Mouse (Mus musculus): ENCODE measurements around the gene Syt16. TPM values are rescaled to one million over a fixed set of nuclear protein-coding genes. Genes with fewer than 3 reads are reported as not detected.

Syt16 gene
- polyA plus RNA-seq, 1 experiment from 2014 or later, result 15.0 TPM

GRCm38 (mm10) chr12:74084389-74084788 lies 86.9 kb downstream of the Syt16 start:
- Histone ChIP-seq H3K36me3 (no peaks in the 10 kb centered on the region), H3K27ac (replicated peaks) (no peak overlapping the region), H3K4me1 (no peaks in the 10 kb centered on the region), H3K4me3 (no peak overlapping the region), H3K27me3 (no peaks in the 10 kb centered on the region), H3K9ac (replicated peaks) (no peak overlapping the region), H3K9me3 (no peaks in the 10 kb centered on the region), H3K4me2 (replicated peaks) (no peak overlapping the region)
- 93% methylated on average over 5 of the region's 5 CpGs for WGBS
- ATAC-seq (ENCODE audit: low FRiP score, low read depth), result no peak

GRCm38 (mm10) chr12:74087086-74087485 lies 89.6 kb downstream of the Syt16 start:
- no peak for ATAC-seq (ENCODE audit: low FRiP score, low read depth)
- no peaks in the 10 kb centered on the region for H3K36me3 ChIP-seq
- H3K4me2 ChIP-seq (replicated peaks), result no peak overlapping the region
- H3K9me3 ChIP-seq, result no peaks in the 10 kb centered on the region
- H3K27ac ChIP-seq (replicated peaks), result no peak overlapping the region
- H3K9ac ChIP-seq (replicated peaks), result no peak overlapping the region
- H3K4me3 ChIP-seq, result no peak overlapping the region
- H3K4me1 ChIP-seq, result no peaks in the 10 kb centered on the region
- no peaks in the 10 kb centered on the region for H3K27me3 ChIP-seq
- WGBS, result 52% methylated on average over 8 of the region's 8 CpGs

- no peak overlapping the region for H3K4me2 ChIP-seq (replicated peaks)
- H3K27me3 ChIP-seq, result no peaks in the 10 kb centered on the region
- H3K4me1 ChIP-seq, result peaks cover 4% of the 10 kb centered on the region; the same call in 1 of the 2 replicates
- H3K9me3 ChIP-seq, result no peaks in the 10 kb centered on the region
- no peak overlapping the region for H3K9ac ChIP-seq (replicated peaks)
- no peak for ATAC-seq (ENCODE audit: low FRiP score, low read depth)
- no peaks in the 10 kb centered on the region for H3K36me3 ChIP-seq
- no peak overlapping the region for H3K27ac ChIP-seq (replicated peaks)
- WGBS, result 94% methylated on average over 1 of the region's 1 CpGs
- H3K4me3 ChIP-seq, result no peak overlapping the region
These were observed 92.1 kb downstream of the Syt16 start for GRCm38 (mm10) chr12:74089342-74090131.

- Histone ChIP-seq H3K9me3 (no peaks in the 10 kb centered on the region), H3K9ac (replicated peaks) (no peak overlapping the region), H3K27ac (replicated peaks) (no peak overlapping the region), H3K4me1 (peaks cover 4% of the 10 kb centered on the region), H3K27me3 (no peaks in the 10 kb centered on the region), H3K36me3 (no peaks in the 10 kb centered on the region), H3K4me2 (replicated peaks) (no peak overlapping the region), H3K4me3 (no peak overlapping the region)
- WGBS, result 84% methylated on average over 5 of the region's 5 CpGs
- no peak for ATAC-seq (ENCODE audit: low FRiP score, low read depth)
These were observed 95.1 kb downstream of the Syt16 start for GRCm38 (mm10) chr12:74092546-74092945.

GRCm38 (mm10) chr12:74093110-74093509 lies 95.6 kb downstream of the Syt16 start:
- no peak for ATAC-seq (ENCODE audit: low FRiP score, low read depth)
- WGBS, result 85% methylated on average over 8 of the region's 8 CpGs

GRCm38 (mm10) chr12:74094701-74095100 lies 97.2 kb downstream of the Syt16 start:
- WGBS, result 84% methylated on average over 5 of the region's 5 CpGs
- H3K27ac ChIP-seq (replicated peaks), result no peak overlapping the region
- peaks cover 18% of the 10 kb centered on the region for H3K4me1 ChIP-seq
- H3K9ac ChIP-seq (replicated peaks), result no peak overlapping the region
- no peak for ATAC-seq (ENCODE audit: low FRiP score, low read depth)
- H3K9me3 ChIP-seq, result no peaks in the 10 kb centered on the region
- H3K36me3 ChIP-seq, result no peaks in the 10 kb centered on the region
- no peak overlapping the region for H3K4me2 ChIP-seq (replicated peaks)
- H3K27me3 ChIP-seq, result no peaks in the 10 kb centered on the region
- no peak overlapping the region for H3K4me3 ChIP-seq

More at GRCm38 (mm10) chr12:74093110-74093509, 95.6 kb downstream of the Syt16 start:
- no peaks in the 10 kb centered on the region for H3K9me3 ChIP-seq
- peaks cover 4% of the 10 kb centered on the region for H3K4me1 ChIP-seq
- H3K36me3 ChIP-seq, result no peaks in the 10 kb centered on the region
- no peak overlapping the region for H3K4me2 ChIP-seq (replicated peaks)
- no peak overlapping the region for H3K27ac ChIP-seq (replicated peaks)
- H3K4me3 ChIP-seq, result no peak overlapping the region
- no peaks in the 10 kb centered on the region for H3K27me3 ChIP-seq
- no peak overlapping the region for H3K9ac ChIP-seq (replicated peaks)

- peaks cover 14% of the 10 kb centered on the region for H3K4me1 ChIP-seq
- 49% methylated on average over 8 of the region's 8 CpGs for WGBS
- H3K36me3 ChIP-seq, result no peaks in the 10 kb centered on the region
- no peak overlapping the region for H3K27ac ChIP-seq (replicated peaks)
- no peak overlapping the region for H3K4me2 ChIP-seq (replicated peaks)
- no peaks in the 10 kb centered on the region for H3K9me3 ChIP-seq
- no peak overlapping the region for H3K9ac ChIP-seq (replicated peaks)
- H3K4me3 ChIP-seq, result no peak overlapping the region
- peak; percentile 32; the same call in 1 of the 2 replicates for ATAC-seq (ENCODE audit: low FRiP score, low read depth)
- H3K27me3 ChIP-seq, result no peaks in the 10 kb centered on the region
These were observed 101.3 kb downstream of the Syt16 start for GRCm38 (mm10) chr12:74098572-74099290.

GRCm38 (mm10) chr12:74105811-74106513 lies 108.5 kb downstream of the Syt16 start:
- Histone ChIP-seq H3K9me3 (no peaks in the 10 kb centered on the region), H3K4me1 (no peaks in the 10 kb centered on the region), H3K27me3 (peaks cover 4% of the 10 kb centered on the region; the same call in 1 of the 2 replicates), H3K4me2 (replicated peaks) (no peak overlapping the region), H3K9ac (replicated peaks) (no peak overlapping the region), H3K27ac (replicated peaks) (no peak overlapping the region), H3K4me3 (no peak overlapping the region), H3K36me3 (no peaks in the 10 kb centered on the region)
- WGBS, result 68% methylated on average over 6 of the region's 6 CpGs
- ATAC-seq (ENCODE audit: low FRiP score, low read depth), result no peak

GRCm38 (mm10) chr12:74108663-74109081 lies 111.2 kb downstream of the Syt16 start:
- 76% methylated on average over 4 of the region's 4 CpGs for WGBS
- no peak for ATAC-seq (ENCODE audit: low FRiP score, low read depth)
- H3K9ac ChIP-seq (replicated peaks), result no peak overlapping the region

GRCm38 (mm10) chr12:74109462-74110068 lies 112.1 kb downstream of the Syt16 start:
- H3K36me3 ChIP-seq, result no peaks in the 10 kb centered on the region
- WGBS, result 67% methylated on average over 10 of the region's 10 CpGs
- ATAC-seq (ENCODE audit: low FRiP score, low read depth), result no peak; the same call in 1 of the 2 replicates
- no peaks in the 10 kb centered on the region for H3K4me1 ChIP-seq
- no peak overlapping the region for H3K27ac ChIP-seq (replicated peaks)
- H3K9ac ChIP-seq (replicated peaks), result no peak overlapping the region
- no peaks in the 10 kb centered on the region for H3K9me3 ChIP-seq
- no peak overlapping the region for H3K4me3 ChIP-seq
- H3K27me3 ChIP-seq, result peaks cover 4% of the 10 kb centered on the region; the same call in 1 of the 2 replicates
- no peak overlapping the region for H3K4me2 ChIP-seq (replicated peaks)

More at GRCm38 (mm10) chr12:74108663-74109081, 111.2 kb downstream of the Syt16 start:
- Histone ChIP-seq H3K4me2 (replicated peaks) (no peak overlapping the region), H3K27ac (replicated peaks) (no peak overlapping the region), H3K36me3 (no peaks in the 10 kb centered on the region), H3K27me3 (peaks cover 4% of the 10 kb centered on the region; the same call in 1 of the 2 replicates), H3K4me3 (no peak overlapping the region), H3K9me3 (no peaks in the 10 kb centered on the region), H3K4me1 (no peaks in the 10 kb centered on the region)

- no peak for ATAC-seq (ENCODE audit: low FRiP score, low read depth)
- no peaks in the 10 kb centered on the region for H3K36me3 ChIP-seq
- H3K9ac ChIP-seq (replicated peaks), result no peak overlapping the region
- no peak overlapping the region for H3K27ac ChIP-seq (replicated peaks)
- H3K27me3 ChIP-seq, result no peaks in the 10 kb centered on the region
- no peak overlapping the region for H3K4me3 ChIP-seq
- H3K4me1 ChIP-seq, result no peaks in the 10 kb centered on the region
- H3K9me3 ChIP-seq, result 0 out of 2 replicates have a peak, but pooled peaks cover 3% of the 10 kb centered on the region
- WGBS, result 72% methylated on average over 6 of the region's 6 CpGs
- H3K4me2 ChIP-seq (replicated peaks), result no peak overlapping the region
These were observed 119.4 kb downstream of the Syt16 start for GRCm38 (mm10) chr12:74116825-74117224.

Measured in midbrain, embryonic 12.5 days (tissue).